Comparison of ENCODE assay signal across 19 mouse cellular contexts in genomic region chr8:48373404-48373803, GRCm38 (mm10).
A peak's percentile ranks its signal among the peaks of the same experiment; 100 is the strongest.
DNase-seq lines count a peak whose midpoint lies in the region; ATAC-seq and TF ChIP-seq lines count a peak whose summit lies in the region.
"Had no signal": no experiment of that assay in that cellular context is flagged by ENCODE, and none has a peak within 500 bp of the region (broad histone marks: within the 10 kb centered on the region; RNA-seq: fewer than 3 reads in every experiment).

No protein-coding gene starts in this region.

- peak overlapping the region; percentile 55; the same call in 1 of the 2 replicates for H3K27ac ChIP-seq in olfactory bulb, adult 2 months (ENCODE audit: insufficient read depth, low read depth, low read length)
- H3K27ac ChIP-seq in lung, postnatal 0 days (ENCODE audit: low read length) = no peak overlapping the region
- H3K27ac ChIP-seq: embryonic facial prominence, embryonic 13.5 days; forebrain, embryonic 13.5 days; forebrain, embryonic 15.5 days had no signal

- no peak overlapping the region for H3K4me3 ChIP-seq in olfactory bulb, adult 2 months (ENCODE audit: insufficient read depth, low read depth, low read length)
- H3K4me3 ChIP-seq in lung, postnatal 0 days (ENCODE audit: low read depth, low read length) = no peak overlapping the region
- H3K4me3 ChIP-seq: embryonic facial prominence, embryonic 13.5 days; forebrain, embryonic 13.5 days; forebrain, embryonic 15.5 days had no signal

- H3K4me2 ChIP-seq in lung, postnatal 0 days (replicated peaks; ENCODE audit: low read depth, low read length) = no peak overlapping the region
- H3K4me2 ChIP-seq: embryonic facial prominence, embryonic 13.5 days; forebrain, embryonic 13.5 days; forebrain, embryonic 15.5 days had no signal

- peak; percentile 74 for ATAC-seq in frontal cortex, adult (ENCODE audit: low TSS enrichment)
- no peak for ATAC-seq in lung, postnatal 0 days
- ATAC-seq: forebrain, embryonic 13.5 days; forebrain, embryonic 15.5 days; forebrain, postnatal 0 days had no signal

- no peaks in the 10 kb centered on the region for H3K27me3 ChIP-seq in lung, postnatal 0 days (replicated peaks; ENCODE audit: insufficient read depth, low read length)
- H3K27me3 ChIP-seq: embryonic facial prominence, embryonic 13.5 days; forebrain, embryonic 13.5 days; forebrain, embryonic 15.5 days had no signal

- TF ChIP-seq EP300 in lung, postnatal 0 days (IDR thresholded peaks at IDR 0.05) = no peak

- DNase-seq in frontal cortex, postnatal 14 days (ENCODE audit: low spot score in 2 of 2) = no peak
- peak; percentile 50 to 71 for DNase-seq in right cerebral cortex, postnatal 10 days (ENCODE audit: low spot score in 2 of 2)
- no peak for DNase-seq in right cerebral cortex, postnatal 25 days
- DNase-seq in lung, postnatal 0 days (ENCODE audit: low spot score) = no peak
- no peak for DNase-seq in kidney, postnatal 10 days
- DNase-seq: adrenal gland, adult 2 months; adrenal gland, postnatal 10 days; adrenal gland, postnatal 25 days; cerebellum, adult 11-12 months; cerebellum, adult 2 months; cerebellum, adult 9-10 months; cerebellum, postnatal 10 days; cerebellum, postnatal 25 days; forebrain, postnatal 0 days had no signal

- peaks cover 15% of the 10 kb centered on the region for H3K4me1 ChIP-seq in olfactory bulb, adult 2 months (ENCODE audit: control insufficient read depth, insufficient read depth, low read length)
- no peaks in the 10 kb centered on the region for H3K4me1 ChIP-seq in lung, postnatal 0 days (ENCODE audit: insufficient read depth, low read depth, low read length)

- TF ChIP-seq POLR2A in olfactory bulb, adult 2 months (IDR thresholded peaks at IDR 0.05; ENCODE audit: insufficient read depth, low read depth, low read length) = no peak

- no peaks in the 10 kb centered on the region for H3K36me3 ChIP-seq in lung, postnatal 0 days (ENCODE audit: insufficient read depth, low read length)
- H3K36me3 ChIP-seq: embryonic facial prominence, embryonic 13.5 days; forebrain, embryonic 15.5 days had no signal

- no peak overlapping the region for H3K9ac ChIP-seq in lung, postnatal 0 days (replicated peaks; ENCODE audit: low read depth)
- H3K9ac ChIP-seq: embryonic facial prominence, embryonic 13.5 days; forebrain, embryonic 13.5 days; forebrain, embryonic 15.5 days; forebrain, postnatal 0 days had no signal

- 72% methylated on average over 11 of the region's 11 CpGs for WGBS in olfactory bulb, adult 2 months
- WGBS in lung, postnatal 0 days = 85% methylated on average over 11 of the region's 11 CpGs

- no peak for TF ChIP-seq CTCF in olfactory bulb, adult 2 months (IDR thresholded peaks at IDR 0.05; ENCODE audit: insufficient read depth, low read depth, low read length)
- no peak for TF ChIP-seq CTCF in lung, postnatal 0 days (IDR thresholded peaks at IDR 0.05)

- H3K9me3 ChIP-seq in lung, postnatal 0 days (ENCODE audit: low read length) = no peaks in the 10 kb centered on the region
- H3K9me3 ChIP-seq: embryonic facial prominence, embryonic 13.5 days; forebrain, embryonic 13.5 days; forebrain, embryonic 15.5 days had no signal

Comparison
In these comparisons a context has a peak if more than half of its experiments do, and no peak if none do; other contexts are left out.
1. DNase-seq: peak in right cerebral cortex, postnatal 10 days (2 of 2); none in frontal cortex, postnatal 14 days (0 of 2), right cerebral cortex, postnatal 25 days (single experiment), lung, postnatal 0 days (single experiment) and kidney, postnatal 10 days (single experiment).